Mouse (Mus musculus): ENCODE data around the gene Gm10338.
"Not testable (repeated sequence)": the region's sequence is repeated elsewhere in the genome, so short reads cannot be mapped to it uniquely, and the experiment has no call there.

Gene Gm10338

DNA sequence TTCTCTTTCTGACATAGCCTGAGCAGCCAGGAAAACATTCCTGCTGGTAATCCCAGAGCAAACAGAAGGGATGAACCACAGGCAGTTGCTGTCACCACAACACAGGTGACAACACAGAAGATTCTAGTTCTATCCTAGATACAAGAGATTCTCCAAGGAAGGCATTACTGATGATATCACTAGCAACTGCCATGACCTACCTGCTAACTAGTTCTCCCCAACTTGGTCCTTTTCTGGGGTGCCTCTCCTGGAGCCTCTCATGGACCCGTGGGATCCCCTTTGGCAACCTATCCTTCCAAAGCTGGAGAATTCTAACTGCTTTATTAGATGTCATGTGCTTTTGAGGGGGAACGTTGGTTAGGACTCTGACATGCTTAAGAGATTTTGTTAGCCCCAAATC, at the start of gene Gm10338:
Gm10338 (minus strand) TSS at position 101 of the 400 bp plus-strand sequence.
- POLR2A ChIA-PET, CTCF ChIA-PET: not testable (repeated sequence)

DNA sequence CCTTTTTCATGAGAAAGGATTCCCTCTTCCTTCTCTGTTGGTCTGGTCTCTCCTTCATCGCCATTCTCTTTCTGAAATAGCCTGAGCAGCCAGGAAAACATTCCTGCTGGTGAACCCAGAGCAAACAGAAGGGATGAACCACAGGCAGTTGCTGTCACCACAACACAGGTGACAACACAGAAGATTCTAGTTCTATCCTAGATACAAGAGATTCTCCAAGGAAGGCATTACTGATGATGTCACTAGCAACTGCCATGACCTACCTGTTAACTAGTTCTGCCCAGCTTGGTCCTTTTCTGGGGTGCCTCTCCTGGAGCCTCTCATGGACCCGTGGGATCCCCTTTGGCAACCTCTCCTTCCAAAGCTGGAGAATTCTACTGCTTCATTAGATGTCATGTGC, 48.5 kb upstream of the Gm10338 start, which contains the start of gene Gm10128:
Gm10128 (minus strand) TSS at position 101 of the 400 bp plus-strand sequence.
- CTCF ChIA-PET, POLR2A ChIA-PET: not testable (repeated sequence)

GRCm38 (mm10) chr14:7568382-7568781, 27.0 kb downstream of the Gm10338 start, which contains the start of gene Gm3558:
TSS of gene Gm3558 (minus strand) at chr14:7568566.
- CTCF ChIA-PET, POLR2A ChIA-PET: not testable (repeated sequence)

DNA sequence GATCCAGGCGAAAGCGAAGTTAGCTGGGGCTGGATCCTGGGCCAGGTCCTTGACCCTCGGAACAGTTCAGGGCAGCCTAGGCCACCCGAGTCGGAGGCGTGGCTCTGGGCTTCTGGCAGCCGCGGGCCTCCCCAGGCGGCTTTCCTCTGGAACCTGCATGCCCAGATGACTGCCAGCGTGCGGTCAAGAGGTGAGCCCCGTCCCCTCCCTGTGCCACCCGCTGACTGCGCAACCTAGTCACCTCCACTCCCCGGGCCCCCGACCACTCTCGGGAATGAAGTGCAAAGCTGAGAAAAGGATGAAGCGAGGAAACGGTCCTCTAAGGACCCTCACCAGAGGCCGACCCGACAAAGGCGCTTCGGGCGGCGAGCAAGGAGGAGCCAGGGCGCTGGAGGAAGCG, 27.5 kb downstream of the Gm10338 start:
- CTCF ChIA-PET, POLR2A ChIA-PET: not testable (repeated sequence)

DNA sequence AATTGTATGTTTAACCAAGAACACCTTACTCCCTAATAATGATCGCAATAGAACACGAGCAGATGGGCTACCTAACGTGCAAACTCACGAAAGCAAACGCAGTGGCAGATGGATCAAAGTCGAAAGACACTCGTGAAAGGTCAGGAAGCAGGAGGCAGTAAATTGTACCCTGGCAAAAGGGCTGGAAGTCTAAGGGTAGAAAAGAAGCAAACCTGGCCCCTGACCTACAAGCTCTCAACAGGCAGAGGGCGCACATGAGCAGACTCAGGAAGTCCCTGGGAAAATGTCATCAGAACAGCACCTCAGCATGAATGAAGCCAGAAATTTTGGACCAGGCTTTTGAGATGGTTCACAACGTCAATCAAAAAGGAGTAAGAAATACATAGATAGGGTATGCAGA, 28.1 kb downstream of the Gm10338 start:
- CTCF ChIA-PET, POLR2A ChIA-PET: not testable (repeated sequence)

Data from embryonic stem cell, embryonic (primary cell).